Mouse (Mus musculus) cerebellum, adult 2 months (tissue): ENCODE measurements around the gene Usp7.

ENCODE experiments used
- CTCF ChIP-seq: fragments of 200-500 bp; IDR thresholded peaks from 2 replicates; pipeline ENCODE4 v1.5.1; 2011; ENCODE audit warnings: low read depth, mild to moderate bottlenecking, control low read depth, low read length, moderate library complexity, borderline replicate concordance; ENCODE audit not compliant: insufficient read depth
- POLR2A ChIP-seq: fragments of 200-500 bp; IDR thresholded peaks from 2 replicates; pipeline ENCODE4 v1.6.1; 2011; ENCODE audit warnings: low read length, control low read depth, borderline replicate concordance; ENCODE audit not compliant: insufficient read depth

DNA sequence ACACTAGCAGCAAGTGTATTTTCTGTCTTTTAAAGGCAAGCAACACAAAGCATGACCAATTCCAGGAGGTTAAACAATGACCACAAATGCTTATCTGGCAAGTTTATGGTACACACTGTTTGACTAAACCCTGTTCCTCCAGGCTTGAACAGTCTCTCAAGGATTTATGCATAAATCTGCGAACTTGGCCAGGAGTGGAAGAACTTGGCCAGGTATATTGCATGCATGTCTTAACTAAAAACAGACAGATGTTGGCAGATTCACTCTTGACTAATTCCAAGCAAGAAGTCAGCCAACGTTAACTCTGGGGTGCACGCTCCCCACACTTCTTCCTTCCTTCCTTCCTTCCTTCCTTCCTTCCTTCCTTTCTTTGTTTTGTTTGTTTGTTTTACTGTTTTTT, 112.3 kb downstream of the Usp7 start:
- TF ChIP-seq POLR2A (no peak), CTCF (no peak)
